Mouse (Mus musculus) A20 (cell line): Measurements from ENCODE around the gene Gm28778.
"Not testable (repeated sequence)": the region's sequence is repeated elsewhere in the genome, so short reads cannot be mapped to it uniquely, and the experiment has no call there.

ENCODE experiments used
- DNase-seq: peaks from one replicate; pipeline ENCODE4 v3.0.0-alpha.2; 2011; ENCODE audit warnings: low read depth, low spot score

The Gm28778 gene

GRCm38 (mm10) chr1:53296581-53297383 is at the start of gene Gm28778, which contains the start of the genes Pms1 and Ormdl1:
TSS of gene Gm28778 (plus strand) at chr1:53297111.
TSS of gene Pms1 (minus strand) at chr1:53297018.
TSS of gene Ormdl1 (plus strand) at chr1:53297095.
- peak; percentile 97 for DNase-seq

GRCm38 (mm10) chr1:53264958-53265612 is 31.8 kb upstream of the Gm28778 start:
- peak; percentile 40 for DNase-seq

- no peak for DNase-seq
Measured at GRCm38 (mm10) chr1:53269901-53270300, 27.0 kb upstream of the Gm28778 start.

- peak; percentile 30 for DNase-seq
Measured at GRCm38 (mm10) chr1:53272646-53273045, 24.3 kb upstream of the Gm28778 start.

GRCm38 (mm10) chr1:53291197-53291596 is 5.7 kb upstream of the Gm28778 start:
- DNase-seq, result no peak

GRCm38 (mm10) chr1:53300506-53300905 is 3.6 kb downstream of the Gm28778 start:
- no peak for DNase-seq

- DNase-seq, result peak; percentile 92
Measured at GRCm38 (mm10) chr1:53312989-53313967, 16.4 kb downstream of the Gm28778 start, which contains the start of gene Osgepl1. TSS of gene Osgepl1 (plus strand) at chr1:53313624.

- DNase-seq, result no peak
Measured at GRCm38 (mm10) chr1:53321662-53322344, 24.9 kb downstream of the Gm28778 start.

- DNase-seq, result no peak
Measured at GRCm38 (mm10) chr1:53323254-53323653, 26.3 kb downstream of the Gm28778 start.

GRCm38 (mm10) chr1:53324277-53324676 is 27.4 kb downstream of the Gm28778 start:
- DNase-seq, result no peak

GRCm38 (mm10) chr1:53324827-53325494 is 28.1 kb downstream of the Gm28778 start:
- DNase-seq, result no peak

- DNase-seq, result not testable (repeated sequence)
Measured at GRCm38 (mm10) chr1:53333527-53333926, 36.6 kb downstream of the Gm28778 start.

GRCm38 (mm10) chr1:53335465-53335864 is 38.6 kb downstream of the Gm28778 start:
- DNase-seq, result no peak

- DNase-seq, result not testable (repeated sequence)
Measured at GRCm38 (mm10) chr1:53337403-53337802, 40.5 kb downstream of the Gm28778 start.

GRCm38 (mm10) chr1:53341071-53341470 is 44.2 kb downstream of the Gm28778 start:
- DNase-seq, result no peak

GRCm38 (mm10) chr1:53352327-53353261 is 55.7 kb downstream of the Gm28778 start, which contains the start of the genes Asdurf, Gm28551 and Asnsd1:
TSS of gene Asdurf (minus strand) at chr1:53352619.
TSS of gene Gm28551 (minus strand) at chr1:53352667.
TSS of gene Asnsd1 (minus strand) at chr1:53352752.
- DNase-seq, result peak; percentile 97

GRCm38 (mm10) chr1:53358988-53359387 is 62.1 kb downstream of the Gm28778 start:
- no peak for DNase-seq
